Mouse (Mus musculus) intestine, embryonic 15.5 days (tissue): Measurements from ENCODE around the gene Mapk10. TPM values are rescaled to one million over a fixed set of nuclear protein-coding genes. Genes with fewer than 3 reads are reported as not detected.
"Not testable (repeated sequence)": the region's sequence is repeated elsewhere in the genome, so short reads cannot be mapped to it uniquely, and the experiment has no call there.

ENCODE experiments used
- ATAC-seq: fragments of 200-750 bp; cut with Nextera tagmentation; 2 replicates; pipeline ENCODE4 v1.8.0; 2017; ENCODE audit warnings: moderate TSS enrichment, moderate library complexity
- H3K27ac ChIP-seq: fragments of 300-500 bp; sonication (generic); 2 replicates; pipeline ENCODE4 v1.5.1; 2015; ENCODE audit warnings: mild to moderate bottlenecking, inconsistent platforms
- H3K27me3 ChIP-seq: fragments of 300-500 bp; sonication (generic); replicated peaks from 2 replicates; pipeline ENCODE4 v1.6.1; 2015; ENCODE audit warnings: inconsistent platforms
- H3K36me3 ChIP-seq: fragments of 300-500 bp; sonication (generic); 2 replicates; pipeline ENCODE4 v1.6.1; 2015; ENCODE audit warnings: inconsistent platforms
- H3K4me1 ChIP-seq: fragments of 300-500 bp; sonication (generic); replicated peaks from 2 replicates; pipeline ENCODE4 v1.6.1; 2015; ENCODE audit warnings: inconsistent platforms
- H3K4me2 ChIP-seq: fragments of 300-500 bp; sonication (generic); replicated peaks from 2 replicates; pipeline ENCODE4 v1.6.1; 2015; ENCODE audit warnings: mild to moderate bottlenecking, inconsistent platforms
- H3K4me3 ChIP-seq: fragments of 300-500 bp; sonication (generic); replicated peaks from 2 replicates; pipeline ENCODE4 v1.5.1; 2015; ENCODE audit warnings: inconsistent platforms
- H3K9ac ChIP-seq: fragments of 300-500 bp; sonication (generic); 2 replicates; pipeline ENCODE4 v1.6.1; 2015; ENCODE audit warnings: inconsistent platforms
- H3K9me3 ChIP-seq: fragments of 300-500 bp; sonication (generic); 2 replicates; pipeline ENCODE4 v1.6.1; 2016; ENCODE audit warnings: inconsistent platforms
- WGBS: fragments of 180-500 bp; shearing (Covaris S2); methylation state at CpG from one replicate; pipeline ENCODE4 v1.1.7; 2015; 5-methylcytosine and 5-hydroxymethylcytosine counted together
- polyA plus RNA-seq: library from polyadenylated mRNA; unstranded; fragments of >200 nt; fragmentation: Nextera tagmentation; extraction: Ambion mirVana; gene quantifications from 2 replicates; pipeline ENCODE4 v1.2.1, GENCODE M21; 2015

The Mapk10 gene
- polyA plus RNA-seq, 1 experiment from 2014 or later: 6.5 TPM

GRCm38 (mm10) chr5:102874605-102875298 is 336.4 kb downstream of the Mapk10 start:
- Histone ChIP-seq H3K9me3 (no peaks in the 10 kb centered on the region), H3K36me3 (no peaks in the 10 kb centered on the region), H3K27ac (no peak overlapping the region), H3K27me3 (no peaks in the 10 kb centered on the region), H3K4me2 (no peak overlapping the region), H3K9ac (no peak overlapping the region), H3K4me1 (no peaks in the 10 kb centered on the region), H3K4me3 (no peak overlapping the region)
- ATAC-seq: peak; percentile 61
- 42% methylated on average over 11 of the region's 11 CpGs for WGBS

- 95% methylated on average over 9 of the region's 9 CpGs for WGBS
- H3K27ac ChIP-seq: not testable (repeated sequence)
Observed at GRCm38 (mm10) chr5:102872996-102873395, 338.1 kb downstream of the Mapk10 start.

GRCm38 (mm10) chr5:102868196-102868595 is 342.9 kb downstream of the Mapk10 start:
- Histone ChIP-seq H3K4me1 (0 out of 2 replicates have a peak, but pooled peaks cover 2% of the 10 kb centered on the region), H3K9ac (no peak overlapping the region), H3K4me3 (no peak overlapping the region), H3K36me3 (no peaks in the 10 kb centered on the region), H3K27me3 (no peaks in the 10 kb centered on the region), H3K4me2 (no peak overlapping the region), H3K27ac (no peak overlapping the region), H3K9me3 (no peaks in the 10 kb centered on the region)
- WGBS: 58% methylated on average over 5 of the region's 5 CpGs
- ATAC-seq: no peak

More at GRCm38 (mm10) chr5:102872996-102873395, 338.1 kb downstream of the Mapk10 start:
- not testable (repeated sequence) for H3K4me3 ChIP-seq, H3K4me2 ChIP-seq, ATAC-seq, H3K9me3 ChIP-seq, H3K9ac ChIP-seq, H3K4me1 ChIP-seq, H3K27me3 ChIP-seq, H3K36me3 ChIP-seq

- WGBS: 73% methylated on average over 11 of the region's 11 CpGs
- no peak overlapping the region for H3K27ac ChIP-seq
- no peaks in the 10 kb centered on the region for H3K9me3 ChIP-seq
- H3K4me1 ChIP-seq: no peaks in the 10 kb centered on the region
- no peak overlapping the region for H3K4me2 ChIP-seq
- H3K9ac ChIP-seq: no peak overlapping the region
- H3K4me3 ChIP-seq: no peak overlapping the region
- ATAC-seq: no peak
- H3K36me3 ChIP-seq: no peaks in the 10 kb centered on the region
- no peaks in the 10 kb centered on the region for H3K27me3 ChIP-seq
Observed at GRCm38 (mm10) chr5:102859749-102860148, 351.4 kb downstream of the Mapk10 start.

GRCm38 (mm10) chr5:102858047-102858446 is 353.1 kb downstream of the Mapk10 start:
- Histone ChIP-seq H3K4me1 (no peaks in the 10 kb centered on the region), H3K9ac (no peak overlapping the region), H3K9me3 (no peaks in the 10 kb centered on the region), H3K4me2 (no peak overlapping the region), H3K27me3 (no peaks in the 10 kb centered on the region), H3K4me3 (no peak overlapping the region), H3K36me3 (no peaks in the 10 kb centered on the region), H3K27ac (no peak overlapping the region)
- ATAC-seq: no peak

Other genes with a start within 250 kb of the Mapk10 start
- 5.5 TPM in 2 replicates for gene Ptpn13, start 213.9 kb upstream of the Mapk10 start, polyA plus RNA-seq